ENCODE assay signal across 11 mouse cellular contexts in genomic region chr5:140726062-140726839, GRCm38 (mm10). TPM values are rescaled to one million over a fixed set of nuclear protein-coding genes. Genes with fewer than 3 reads are reported as not detected.
A peak's percentile ranks its signal among the peaks of the same experiment; 100 is the strongest.
DNase-seq lines count a peak whose midpoint lies in the region; ATAC-seq and TF ChIP-seq lines count a peak whose summit lies in the region.
"Had no signal": no experiment of that assay in that cellular context is flagged by ENCODE, and none has a peak within 500 bp of the region (broad histone marks: within the 10 kb centered on the region; RNA-seq: fewer than 3 reads in every experiment).

No protein-coding gene starts in this region.

- peak; percentile 72 for ATAC-seq in forebrain, embryonic 16.5 days
- ATAC-seq in midbrain, embryonic 12.5 days (ENCODE audit: low FRiP score, low read depth), result peak; percentile 68
- ATAC-seq in megakaryocyte progenitor cell, adult 5-6 weeks (replicated peaks; ENCODE audit: poor library complexity), result no peak

- no peak for TF ChIP-seq RAD21 in MEL (IDR thresholded peaks at IDR 0.05; ENCODE audit: low read depth, low read length)

- H3K27me3 ChIP-seq in MEL (ENCODE audit: control insufficient read depth in 1 of 2, insufficient read depth in 2 of 2, low read length in 2 of 2), result no peaks in the 10 kb centered on the region
- H3K27me3 ChIP-seq in forebrain, embryonic 16.5 days (replicated peaks; ENCODE audit: control insufficient read depth, insufficient read depth, low read length), result no peaks in the 10 kb centered on the region
- no peaks in the 10 kb centered on the region for H3K27me3 ChIP-seq in midbrain, embryonic 12.5 days

- no peak overlapping the region for H3K9ac ChIP-seq in MEL (ENCODE audit: control insufficient read depth, low read depth, low read length, poor library complexity, severe bottlenecking)
- no peak overlapping the region for H3K9ac ChIP-seq in forebrain, embryonic 16.5 days (replicated peaks; ENCODE audit: low read depth, low read length)
- no peak overlapping the region for H3K9ac ChIP-seq in midbrain, embryonic 12.5 days (replicated peaks)
- H3K9ac ChIP-seq: heart, embryonic 13.5 days had no signal

- TF ChIP-seq POLR2A in MEL (IDR thresholded peaks at IDR 0.05; ENCODE audit: control insufficient read depth in 1 of 2, insufficient read depth in 1 of 2, low read depth in 1 of 2, low read length in 2 of 2, poor library complexity in 1 of 2), result no peak
- no peak for TF ChIP-seq POLR2A in lung, adult 2 months (IDR thresholded peaks at IDR 0.05; ENCODE audit: borderline replicate concordance, extremely low read depth, low read depth, low read length)

- H3K4me2 ChIP-seq in forebrain, embryonic 16.5 days (ENCODE audit: low read length), result no peak overlapping the region
- no peak overlapping the region for H3K4me2 ChIP-seq in midbrain, embryonic 12.5 days (replicated peaks)
- H3K4me2 ChIP-seq: heart, embryonic 13.5 days had no signal

- DNase-seq in cerebellum, postnatal 14 days, result peak; percentile 42 to 58
- DNase-seq in cerebellum, adult 8-10 months, result no peak
- DNase-seq in MEL (ENCODE audit: low read depth, low spot score), result peak; percentile 22
- no peak for DNase-seq in spleen, postnatal 4 days (ENCODE audit: low spot score in 2 of 2)
- DNase-seq in lung, adult 2 months, result no peak
- DNase-seq: kidney, adult 2 months; lung, postnatal 4 days had no signal

- TF ChIP-seq CTCF in MEL (IDR thresholded peaks at IDR 0.05 in 2 of 3, conservative IDR thresholded peaks at IDR 0.05 in 1 of 3; ENCODE audit: control insufficient read depth in 1 of 3, insufficient read depth in 1 of 3, low read depth in 2 of 3, low read length in 3 of 3, poor library complexity in 1 of 3, severe bottlenecking in 1 of 3), result no peak
- TF ChIP-seq CTCF in lung, adult 2 months (IDR thresholded peaks at IDR 0.05; ENCODE audit: insufficient read depth, low read length), result no peak

- no peaks in the 10 kb centered on the region for H3K9me3 ChIP-seq in MEL (replicated peaks; ENCODE audit: insufficient read depth, low read length)
- no peaks in the 10 kb centered on the region for H3K9me3 ChIP-seq in forebrain, embryonic 16.5 days (ENCODE audit: control insufficient read depth, low read length)
- no peaks in the 10 kb centered on the region for H3K9me3 ChIP-seq in midbrain, embryonic 12.5 days
- H3K9me3 ChIP-seq: heart, embryonic 13.5 days had no signal

- WGBS in forebrain, embryonic 16.5 days, result 47% methylated on average over 7 of the region's 7 CpGs
- 76% methylated on average over 7 of the region's 7 CpGs for WGBS in midbrain, embryonic 12.5 days
- 88% methylated on average over 7 of the region's 7 CpGs for WGBS in lung, adult 2 months

- no peaks in the 10 kb centered on the region for H3K79me2 ChIP-seq in MEL (ENCODE audit: control insufficient read depth, insufficient read depth, low read length, poor library complexity)

- no peak overlapping the region for H3K4me3 ChIP-seq in MEL (ENCODE audit: control insufficient read depth in 1 of 2, insufficient read depth in 1 of 2, low read depth in 2 of 2, low read length in 2 of 2)
- no peak overlapping the region for H3K4me3 ChIP-seq in forebrain, embryonic 16.5 days (replicated peaks; ENCODE audit: low read length)
- H3K4me3 ChIP-seq in midbrain, embryonic 12.5 days, result no peak overlapping the region
- H3K4me3 ChIP-seq in lung, adult 2 months (replicated peaks; ENCODE audit: extremely low read depth, low read depth, low read length), result no peak overlapping the region
- H3K4me3 ChIP-seq: heart, embryonic 13.5 days had no signal

- peaks cover 15 to 32% of the 10 kb centered on the region in 2 experiments for H3K4me1 ChIP-seq in MEL (ENCODE audit: control insufficient read depth in 1 of 2, insufficient read depth in 2 of 2, low read length in 2 of 2)
- H3K4me1 ChIP-seq in forebrain, embryonic 16.5 days (replicated peaks; ENCODE audit: control insufficient read depth, insufficient read depth, low read length), result peaks cover 24% of the 10 kb centered on the region
- peaks cover 16% of the 10 kb centered on the region for H3K4me1 ChIP-seq in midbrain, embryonic 12.5 days
- no peaks in the 10 kb centered on the region for H3K4me1 ChIP-seq in lung, adult 2 months (ENCODE audit: control insufficient read depth, insufficient read depth, low read length)
- H3K4me1 ChIP-seq: heart, embryonic 13.5 days had no signal

- 0 out of 2 replicates have a peak overlapping the region, but pooled peaks have one; percentile 10 for H3K27ac ChIP-seq in MEL (ENCODE audit: control insufficient read depth, low read depth, low read length)
- no peak overlapping the region for H3K27ac ChIP-seq in forebrain, embryonic 16.5 days (ENCODE audit: low read length)
- peak overlapping the region; percentile 40; the same call in 1 of the 2 replicates for H3K27ac ChIP-seq in midbrain, embryonic 12.5 days (replicated peaks)
- H3K27ac ChIP-seq: heart, embryonic 13.5 days had no signal

- no peak for TF ChIP-seq EP300 in MEL (IDR thresholded peaks at IDR 0.05; ENCODE audit: low read depth in 1 of 2, low read length in 2 of 2)

- H3K36me3 ChIP-seq in MEL (ENCODE audit: control insufficient read depth in 1 of 2, insufficient read depth in 2 of 2, low read length in 2 of 2), result peaks cover 0 to 17% of the 10 kb centered on the region in 2 experiments; a peak in 2 of 4 replicates
- H3K36me3 ChIP-seq in forebrain, embryonic 16.5 days (ENCODE audit: control insufficient read depth, insufficient read depth), result no peaks in the 10 kb centered on the region
- H3K36me3 ChIP-seq in midbrain, embryonic 12.5 days, result no peaks in the 10 kb centered on the region
- H3K36me3 ChIP-seq: heart, embryonic 13.5 days had no signal

TF ChIP-seq in MEL, 35 proteins besides CTCF, POLR2A, EP300 and RAD21 (continues in another document):
- no peak for TF ChIP-seq ZNF384 (IDR thresholded peaks at IDR 0.05; ENCODE audit: low read depth, low read length)
- 0 out of 2 replicates have a peak, but pooled peaks have one; percentile 9 for TF ChIP-seq RCOR1 (IDR thresholded peaks at IDR 0.05; ENCODE audit: low read depth, low read length)
- no peak; the same call in 1 of the 2 replicates for TF ChIP-seq CHD2 (IDR thresholded peaks at IDR 0.05; ENCODE audit: low read length)
- TF ChIP-seq MYC (IDR thresholded peaks at IDR 0.05; ENCODE audit: low read depth, low read length), result no peak
- no peak for TF ChIP-seq MXI1 (IDR thresholded peaks at IDR 0.05; ENCODE audit: low read depth, low read length)
- no peak for TF ChIP-seq MYB (IDR thresholded peaks at IDR 0.05; ENCODE audit: low read depth, low read length)
- no peak for TF ChIP-seq SMC3 (IDR thresholded peaks at IDR 0.05; ENCODE audit: low read depth, low read length)
- no peak for TF ChIP-seq GABPA (IDR thresholded peaks at IDR 0.05; ENCODE audit: low read depth, low read length)
- TF ChIP-seq ZC3H11A (IDR thresholded peaks at IDR 0.05; ENCODE audit: low read depth, low read length), result no peak
- TF ChIP-seq ETS1 (IDR thresholded peaks at IDR 0.05; ENCODE audit: low read depth, low read length), result no peak
- no peak for TF ChIP-seq BHLHE40 (IDR thresholded peaks at IDR 0.05; ENCODE audit: borderline replicate concordance, low read depth, low read length)
- 0 out of 2 replicates have a peak, but pooled peaks have one; percentile 6 for TF ChIP-seq TCF12 (IDR thresholded peaks at IDR 0.05; ENCODE audit: low read depth, low read length)
- no peak for TF ChIP-seq MAX (IDR thresholded peaks at IDR 0.05; ENCODE audit: low read length)
- no peak for TF ChIP-seq KAT2A (conservative IDR thresholded peaks at IDR 0.05; ENCODE audit: low read depth, low read length)
- no peak for TF ChIP-seq UBTF (IDR thresholded peaks at IDR 0.05; ENCODE audit: borderline replicate concordance, insufficient read depth, low read depth, low read length)
- TF ChIP-seq POLR2AphosphoS5 (IDR thresholded peaks at IDR 0.05; ENCODE audit: borderline replicate concordance, low read depth, low read length), result no peak
- no peak for TF ChIP-seq CHD1 (IDR thresholded peaks at IDR 0.05; ENCODE audit: low read depth, low read length)
- no peak for TF ChIP-seq ZMIZ1 (IDR thresholded peaks at IDR 0.05; ENCODE audit: low read depth, low read length)
- no peak for TF ChIP-seq ZKSCAN1 (IDR thresholded peaks at IDR 0.05; ENCODE audit: low read depth, low read length)
- peak; percentile 63; the same call in 1 of the 2 replicates for TF ChIP-seq GATA1 (IDR thresholded peaks at IDR 0.05; ENCODE audit: low read depth, low read length)

RNA-seq across cellular contexts. Expression of gene Amz1, which starts 2.3 kb away (rescaled TPM):
- 1.7 TPM in 2 replicates for total RNA-seq in MEL (2012; rRNA removed)
- under 1 TPM in 1 of 2 experiments, not detected in 1; 0.68 TPM for polyA plus RNA-seq in MEL (2012; ENCODE audit: insufficient read depth in 1 of 2, insufficient read length in 2 of 2, low read depth in 1 of 2, low replicate concordance in 2 of 2, missing spikeins in 1 of 2)
- 5.6 and 7.4 TPM in 2 replicates for polyA plus RNA-seq in forebrain, embryonic 16.5 days (2015; fragmentation: Nextera tagmentation; extraction: Ambion mirVana)
- 1.1 and 1.3 TPM in 2 replicates for polyA plus RNA-seq in midbrain, embryonic 12.5 days (2016; fragmentation: Nextera tagmentation; extraction: Ambion mirVana)
- 13.3 and 14.8 TPM in 2 replicates for polyA plus RNA-seq in lung, adult 2 months (2012; rRNA removed)
- total RNA-seq in megakaryocyte progenitor cell, adult 5-6 weeks (2015), result 0.20 and 0.30 TPM in 2 replicates
- 0.41 and 1.9 TPM in 2 replicates for total RNA-seq in megakaryocyte progenitor cell, adult 5-6 weeks (2017)

RNA-seq across cellular contexts. Expression of gene Brat1, which starts 21.4 kb away (rescaled TPM):
- 11.6 and 13.7 TPM in 2 replicates for total RNA-seq in MEL (2012; rRNA removed)
- polyA plus RNA-seq in MEL (2012; ENCODE audit: insufficient read depth in 1 of 2, insufficient read length in 2 of 2, low read depth in 1 of 2, low replicate concordance in 2 of 2, missing spikeins in 1 of 2), result 10 to 100 TPM in 1 of 2 experiments, not detected in 1; 14.2 TPM
- polyA plus RNA-seq in forebrain, embryonic 16.5 days (2015; fragmentation: Nextera tagmentation; extraction: Ambion mirVana), result 28.0 and 28.4 TPM in 2 replicates
- polyA plus RNA-seq in midbrain, embryonic 12.5 days (2016; fragmentation: Nextera tagmentation; extraction: Ambion mirVana), result 22.2 TPM in 2 replicates
- polyA plus RNA-seq in lung, adult 2 months (2012; rRNA removed), result 31.6 and 31.7 TPM in 2 replicates
- total RNA-seq in megakaryocyte progenitor cell, adult 5-6 weeks (2015), result 6.2 and 6.4 TPM in 2 replicates
- 11.1 and 12.2 TPM in 2 replicates for total RNA-seq in megakaryocyte progenitor cell, adult 5-6 weeks (2017)

RNA-seq across cellular contexts. Expression of gene Iqce, which starts 24.1 kb away (rescaled TPM):
- 6.4 and 7.3 TPM in 2 replicates for total RNA-seq in MEL (2012; rRNA removed)
- 10 to 100 TPM in 1 of 2 experiments, not detected in 1; 21.2 TPM for polyA plus RNA-seq in MEL (2012; ENCODE audit: insufficient read depth in 1 of 2, insufficient read length in 2 of 2, low read depth in 1 of 2, low replicate concordance in 2 of 2, missing spikeins in 1 of 2)
- 26.1 and 30.8 TPM in 2 replicates for polyA plus RNA-seq in forebrain, embryonic 16.5 days (2015; fragmentation: Nextera tagmentation; extraction: Ambion mirVana)
- 26.9 and 29.3 TPM in 2 replicates for polyA plus RNA-seq in midbrain, embryonic 12.5 days (2016; fragmentation: Nextera tagmentation; extraction: Ambion mirVana)
- 17.2 and 21.8 TPM in 2 replicates for polyA plus RNA-seq in lung, adult 2 months (2012; rRNA removed)
- total RNA-seq in megakaryocyte progenitor cell, adult 5-6 weeks (2015), result 9.8 and 12.7 TPM in 2 replicates
- total RNA-seq in megakaryocyte progenitor cell, adult 5-6 weeks (2017), result 9.2 and 9.8 TPM in 2 replicates

Comparison
In these comparisons a context has a peak if more than half of its experiments do, and no peak if none do; other contexts are left out.
1. DNase-seq: peak in cerebellum, postnatal 14 days (2 of 2) and MEL (single experiment); none in cerebellum, adult 8-10 months (single experiment), spleen, postnatal 4 days (0 of 2) and lung, adult 2 months (single experiment).